Mouse (Mus musculus) hematopoietic multipotent progenitor cell, adult 10-12 weeks (in vitro differentiated cells): ENCODE data around the gene Gm3453. TPM values are rescaled to one million over a fixed set of nuclear protein-coding genes. Genes with fewer than 3 reads are reported as not detected.

ENCODE experiments used
- polyA plus RNA-seq: library from polyadenylated mRNA; stranded (reverse); fragments of >175 nt; gene quantifications from 2 replicates; pipeline ENCODE4 v1.2.3, GENCODE M21; 2012; ENCODE audit warnings: low replicate concordance

The Gm3453 gene
- polyA plus RNA-seq: not detected in 2 replicates

GRCm38 (mm10) chr14:5979037-5979436 is at the start of gene Gm3453:
Gene Gm3453 (minus strand): TSS chr14:5979137.

GRCm38 (mm10) chr14:5961635-5962034 is 17.3 kb downstream of the Gm3453 start, which contains the start of gene Gm3248:
Gene Gm3248 (minus strand): TSS chr14:5961745.

Other genes with a start within 250 kb of the Gm3453 start
- 0.31 TPM in 1 of 2 replicates, not detected in the other for gene Gm3373, start 237.6 kb downstream of the Gm3453 start, polyA plus RNA-seq
- gene Gm3383, start 171.2 kb downstream of the Gm3453 start, polyA plus RNA-seq: 0.06 TPM in 1 of 2 replicates, not detected in the other
- not detected in 2 replicates for gene Gm3424, start 148.8 kb downstream of the Gm3453 start, polyA plus RNA-seq
- not detected in 2 replicates for gene Gm8237, start 98.8 kb downstream of the Gm3453 start, polyA plus RNA-seq
- gene Gm3248, start 17.4 kb downstream of the Gm3453 start, polyA plus RNA-seq: not detected in 2 replicates
- gene Gm6337, start 79.1 kb upstream of the Gm3453 start, polyA plus RNA-seq: not detected in 2 replicates
- not detected in 2 replicates for gene Gm8206, start 114.8 kb upstream of the Gm3453 start, polyA plus RNA-seq
- gene Gm3468, start 129.5 kb upstream of the Gm3453 start, polyA plus RNA-seq: not detected in 2 replicates
- not detected in 2 replicates for gene Gm3476, start 146.7 kb upstream of the Gm3453 start, polyA plus RNA-seq
- not detected in 2 replicates for gene Gm21560, start 240.2 kb upstream of the Gm3453 start, polyA plus RNA-seq